Mouse (Mus musculus): ENCODE measurements around the gene Creb1. TPM values are rescaled to one million over a fixed set of nuclear protein-coding genes. Genes with fewer than 3 reads are reported as not detected.

Gene Creb1
- total RNA-seq (2023): 100 to 1,000 TPM; 103 to 104 TPM

GRCm38 (mm10) chr1:64532589-64533470 is at the start of gene Creb1:
Gene Creb1, plus strand, starts transcription at chr1:64532645.

GRCm38 (mm10) chr1:64616881-64617714 is 84.7 kb downstream of the Creb1 start, which contains the start of gene Mettl21a:
Gene Mettl21a, minus strand, starts transcription at chr1:64617242.

Other genes starting within 250 kb of the Creb1 start
- gene Mettl21a, start 84.6 kb downstream of the Creb1 start, total RNA-seq (2023): 10 to 100 TPM in 1 of 2 experiments, 1 to 10 TPM in 1; 6.7 to 10.6 TPM
- 1 to 10 TPM; 5.6 to 6.3 TPM for gene Ccnyl1, start 157.8 kb downstream of the Creb1 start, total RNA-seq (2023)
- gene Fzd5, start 205.1 kb downstream of the Creb1 start, total RNA-seq (2023): 1 to 10 TPM; 3.9 to 4.9 TPM